Mouse (Mus musculus): ENCODE results near the gene Glce. TPM values are rescaled to one million over a fixed set of nuclear protein-coding genes. Genes with fewer than 3 reads are reported as not detected.

Glce gene
- polyA plus RNA-seq, 1 experiment = 17.8 TPM

DNA sequence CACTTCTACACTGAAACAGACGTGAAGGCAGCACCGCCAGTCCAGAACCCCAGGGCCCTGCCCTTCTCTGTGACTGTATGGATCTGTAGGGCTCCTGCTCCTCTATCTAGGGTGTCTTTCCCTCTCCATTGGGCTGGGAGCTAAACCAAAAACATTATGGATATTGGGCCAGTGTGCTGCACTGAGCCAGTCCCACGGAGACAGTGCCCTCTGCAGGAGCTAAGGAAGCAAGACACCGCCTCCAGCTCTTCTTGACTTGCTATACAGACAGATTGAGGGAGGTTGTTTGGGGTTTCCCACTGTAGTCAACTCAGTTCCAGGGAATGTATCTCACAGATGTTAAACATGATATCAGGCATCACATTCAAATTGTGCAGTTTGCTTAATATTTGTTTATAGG, 71.7 kb downstream of the Glce start:
- Histone ChIP-seq H3K27ac (ENCODE audit: insufficient read depth, low read length) (no peak overlapping the region), H3K27me3 (ENCODE audit: control insufficient read depth, insufficient read depth, low read length) (no peaks in the 10 kb centered on the region), H3K4me3 (replicated peaks; ENCODE audit: insufficient read depth, low read depth, low read length) (no peak overlapping the region), H3K4me1 (ENCODE audit: control insufficient read depth, insufficient read depth, low read length) (no peaks in the 10 kb centered on the region)
- peak in 1 of 2 experiments; percentile 12 for DNase-seq
- WGBS = 67% methylated on average over 4 of the region's 4 CpGs
- TF ChIP-seq POLR2A (IDR thresholded peaks at IDR 0.05; ENCODE audit: borderline replicate concordance, insufficient read depth, low read length) (no peak), CTCF (IDR thresholded peaks at IDR 0.05; ENCODE audit: borderline replicate concordance, insufficient read depth, low read depth, low read length) (peak; percentile 52)

GRCm38 (mm10) chr9:62049166-62049565, 73.3 kb downstream of the Glce start:
- Histone ChIP-seq H3K27me3 (ENCODE audit: control insufficient read depth, insufficient read depth, low read length) (no peaks in the 10 kb centered on the region), H3K4me3 (replicated peaks; ENCODE audit: insufficient read depth, low read depth, low read length) (no peak overlapping the region), H3K4me1 (ENCODE audit: control insufficient read depth, insufficient read depth, low read length) (no peaks in the 10 kb centered on the region), H3K27ac (ENCODE audit: insufficient read depth, low read length) (no peak overlapping the region)
- no peak for DNase-seq
- WGBS = 70% methylated on average over 8 of the region's 8 CpGs
- no peak for TF ChIP-seq POLR2A (IDR thresholded peaks at IDR 0.05; ENCODE audit: borderline replicate concordance, insufficient read depth, low read length)
- no peak for TF ChIP-seq CTCF (IDR thresholded peaks at IDR 0.05; ENCODE audit: borderline replicate concordance, insufficient read depth, low read depth, low read length)

DNA sequence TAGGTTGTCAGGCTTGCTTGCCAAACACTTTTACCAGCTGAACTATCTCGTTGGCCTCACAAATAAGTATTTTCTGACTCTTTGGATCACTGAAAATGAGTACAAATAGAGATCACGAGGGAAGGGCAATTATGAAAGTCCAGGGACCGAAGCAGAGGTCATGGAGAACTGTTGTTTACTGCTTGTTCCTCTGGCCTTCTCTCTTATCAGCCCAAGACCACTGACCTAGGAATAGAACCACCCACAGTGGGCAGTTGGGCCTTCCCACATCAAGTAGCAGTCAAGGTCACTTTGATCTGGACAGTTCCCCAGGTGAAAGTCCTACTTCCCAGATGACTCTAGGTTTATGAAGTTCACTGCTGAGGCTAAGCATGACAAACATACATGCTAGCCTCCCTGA, 80.3 kb downstream of the Glce start:
- Histone ChIP-seq H3K4me1 (ENCODE audit: control insufficient read depth, insufficient read depth, low read length) (no peaks in the 10 kb centered on the region; the same call in 1 of the 2 replicates), H3K27ac (ENCODE audit: insufficient read depth, low read length) (no peak overlapping the region), H3K4me3 (replicated peaks; ENCODE audit: insufficient read depth, low read depth, low read length) (no peak overlapping the region), H3K27me3 (ENCODE audit: control insufficient read depth, insufficient read depth, low read length) (no peaks in the 10 kb centered on the region)
- DNase-seq = no peak
- WGBS = 95% methylated on average over 3 of the region's 3 CpGs
- TF ChIP-seq CTCF (IDR thresholded peaks at IDR 0.05; ENCODE audit: borderline replicate concordance, insufficient read depth, low read depth, low read length) (no peak), POLR2A (IDR thresholded peaks at IDR 0.05; ENCODE audit: borderline replicate concordance, insufficient read depth, low read length) (no peak)

- DNase-seq = peak; percentile 83 to 91
- no peak for TF ChIP-seq POLR2A (IDR thresholded peaks at IDR 0.05; ENCODE audit: borderline replicate concordance, insufficient read depth, low read length)
- TF ChIP-seq CTCF (IDR thresholded peaks at IDR 0.05; ENCODE audit: borderline replicate concordance, insufficient read depth, low read depth, low read length) = peak; percentile 99
- 4% methylated on average over 20 of the region's 20 CpGs for WGBS
- Histone ChIP-seq H3K27me3 (ENCODE audit: control insufficient read depth, insufficient read depth, low read length) (no peaks in the 10 kb centered on the region), H3K27ac (ENCODE audit: insufficient read depth, low read length) (no peak overlapping the region), H3K4me3 (replicated peaks; ENCODE audit: insufficient read depth, low read depth, low read length) (peak overlapping the region; percentile 35), H3K4me1 (ENCODE audit: control insufficient read depth, insufficient read depth, low read length) (no peaks in the 10 kb centered on the region; the same call in 1 of the 2 replicates)
Measured at GRCm38 (mm10) chr9:62040008-62040608, 82.3 kb downstream of the Glce start.

DNA sequence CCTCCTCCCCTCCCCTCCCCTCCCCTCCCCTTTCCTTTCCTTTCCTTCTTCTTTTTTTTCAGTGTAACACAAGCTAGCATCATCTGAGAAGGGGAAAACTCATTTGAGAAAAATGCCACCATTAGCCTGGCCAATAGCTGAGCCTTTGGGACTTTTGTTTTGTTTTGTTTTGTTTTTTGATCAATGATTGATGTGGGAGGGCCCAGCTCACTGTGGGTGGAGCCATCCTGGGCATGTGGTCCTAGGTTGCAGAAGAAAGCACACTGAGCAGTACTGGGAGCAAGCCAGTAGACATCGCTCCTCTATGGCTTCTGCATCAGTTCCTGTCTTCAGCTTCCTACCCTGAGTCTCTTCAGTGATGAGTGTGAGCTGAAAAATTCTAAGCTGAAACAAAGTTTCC, 86.6 kb downstream of the Glce start:
- 87% methylated on average over 1 of the region's 1 CpGs for WGBS
- Histone ChIP-seq H3K4me3 (replicated peaks; ENCODE audit: insufficient read depth, low read depth, low read length) (no peak overlapping the region), H3K27ac (ENCODE audit: insufficient read depth, low read length) (no peak overlapping the region), H3K27me3 (ENCODE audit: control insufficient read depth, insufficient read depth, low read length) (no peaks in the 10 kb centered on the region), H3K4me1 (ENCODE audit: control insufficient read depth, insufficient read depth, low read length) (no peaks in the 10 kb centered on the region)
- DNase-seq = no peak
- TF ChIP-seq POLR2A (IDR thresholded peaks at IDR 0.05; ENCODE audit: borderline replicate concordance, insufficient read depth, low read length) = no peak
- TF ChIP-seq CTCF (IDR thresholded peaks at IDR 0.05; ENCODE audit: borderline replicate concordance, insufficient read depth, low read depth, low read length) = no peak

DNA sequence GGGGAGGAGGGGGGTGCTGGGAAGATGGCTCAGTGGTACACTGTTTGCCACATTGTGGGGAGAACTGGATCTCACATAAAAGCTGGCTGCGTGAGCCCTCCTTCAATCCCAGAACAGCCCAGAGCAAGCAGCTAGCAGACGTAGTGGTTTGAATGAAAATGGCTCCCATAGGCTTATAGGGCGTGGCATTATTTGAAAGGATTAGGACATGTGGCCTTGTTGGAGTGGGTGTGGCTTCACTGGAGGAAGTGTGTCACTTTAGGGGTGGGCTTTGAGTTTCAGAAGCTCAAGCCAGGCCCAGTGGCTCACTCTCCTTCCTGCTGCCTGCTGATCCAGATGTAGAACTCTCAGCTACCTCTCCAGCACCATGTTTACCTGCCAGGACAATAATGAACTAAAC, 90.2 kb downstream of the Glce start:
- TF ChIP-seq POLR2A (IDR thresholded peaks at IDR 0.05; ENCODE audit: borderline replicate concordance, insufficient read depth, low read length) = no peak
- TF ChIP-seq CTCF (IDR thresholded peaks at IDR 0.05; ENCODE audit: borderline replicate concordance, insufficient read depth, low read depth, low read length) = no peak
- Histone ChIP-seq H3K4me3 (replicated peaks; ENCODE audit: insufficient read depth, low read depth, low read length) (no peak overlapping the region), H3K4me1 (ENCODE audit: control insufficient read depth, insufficient read depth, low read length) (no peaks in the 10 kb centered on the region), H3K27ac (ENCODE audit: insufficient read depth, low read length) (no peak overlapping the region), H3K27me3 (ENCODE audit: control insufficient read depth, insufficient read depth, low read length) (no peaks in the 10 kb centered on the region; the same call in 1 of the 2 replicates)
- DNase-seq = no peak
- WGBS = 96% methylated on average over 3 of the region's 3 CpGs

- no peak for DNase-seq
- no peak for TF ChIP-seq CTCF (IDR thresholded peaks at IDR 0.05; ENCODE audit: borderline replicate concordance, insufficient read depth, low read depth, low read length)
- TF ChIP-seq POLR2A (IDR thresholded peaks at IDR 0.05; ENCODE audit: borderline replicate concordance, insufficient read depth, low read length) = no peak
- Histone ChIP-seq H3K4me1 (ENCODE audit: control insufficient read depth, insufficient read depth, low read length) (no peaks in the 10 kb centered on the region), H3K4me3 (replicated peaks; ENCODE audit: insufficient read depth, low read depth, low read length) (no peak overlapping the region), H3K27ac (ENCODE audit: insufficient read depth, low read length) (no peak overlapping the region), H3K27me3 (ENCODE audit: control insufficient read depth, insufficient read depth, low read length) (no peaks in the 10 kb centered on the region; the same call in 1 of the 2 replicates)
- WGBS = 75% methylated on average over 3 of the region's 3 CpGs
Measured at GRCm38 (mm10) chr9:62028072-62028471, 94.4 kb downstream of the Glce start.

GRCm38 (mm10) chr9:62026600-62026999, 95.9 kb downstream of the Glce start, which contains the start of gene Paqr5:
Gene Paqr5, minus strand, starts transcription at chr9:62026856.
- H3K27ac ChIP-seq (ENCODE audit: insufficient read depth, low read length) = no peak within 1 kb of the TSS
- peak within 1 kb of the TSS; percentile 29 for H3K4me3 ChIP-seq (replicated peaks; ENCODE audit: insufficient read depth, low read depth, low read length)
- no peak for DNase-seq
- no peaks in the 10 kb centered on the region; the same call in 1 of the 2 replicates for H3K27me3 ChIP-seq (ENCODE audit: control insufficient read depth, insufficient read depth, low read length)
- TF ChIP-seq CTCF (IDR thresholded peaks at IDR 0.05; ENCODE audit: borderline replicate concordance, insufficient read depth, low read depth, low read length) (no peak), POLR2A (IDR thresholded peaks at IDR 0.05; ENCODE audit: borderline replicate concordance, insufficient read depth, low read length) (no peak)
- no peaks in the 10 kb centered on the region for H3K4me1 ChIP-seq (ENCODE audit: control insufficient read depth, insufficient read depth, low read length)
- 4% methylated on average over 32 of the region's 32 CpGs for WGBS

Measured in cerebellum, adult 2 months (tissue).